Mouse (Mus musculus) erythroblast, embryonic 14.5 days (primary cell): Measurements from ENCODE around the gene Castor1.

ENCODE experiments used
- GATA1 ChIP-seq: IDR thresholded peaks from 2 replicates; pipeline ENCODE4 v1.6.1; 2012; ENCODE audit warnings: low read length, inconsistent platforms, mixed read lengths
- TAL1 ChIP-seq: IDR thresholded peaks from 3 replicates; pipeline ENCODE4 v1.6.1; 2012; ENCODE audit warnings: low read length, inconsistent platforms, mixed read lengths

GRCm38 (mm10) chr11:4246623-4247022 is 28.6 kb downstream of the Castor1 start:
- TF ChIP-seq GATA1: no peak
- no peak for TF ChIP-seq TAL1
